Mouse (Mus musculus) bone marrow macrophage, adult 2 months (primary cell): ENCODE measurements around the gene Ehhadh. TPM values are rescaled to one million over a fixed set of nuclear protein-coding genes. Genes with fewer than 3 reads are reported as not detected.

Experiments
- H3K27ac ChIP-seq: 2 replicates; pipeline ENCODE4 v1.5.1; 2012; ENCODE audit warnings: low read depth, low read length; ENCODE audit not compliant: insufficient read depth
- H3K4me1 ChIP-seq: 2 replicates; pipeline ENCODE4 v1.6.1; 2012; ENCODE audit warnings: low read length; ENCODE audit not compliant: control insufficient read depth, insufficient read depth
- H3K4me3 ChIP-seq: 2 replicates; pipeline ENCODE4 v1.5.1; 2012; ENCODE audit warnings: mild to moderate bottlenecking, low read length, moderate library complexity; ENCODE audit not compliant: insufficient read depth
- CTCF ChIP-seq: IDR thresholded peaks from 2 replicates; pipeline ENCODE4 v1.5.1; 2012; ENCODE audit warnings: low read depth, mild to moderate bottlenecking, low read length, moderate library complexity
- POLR2A ChIP-seq: IDR thresholded peaks from 2 replicates; pipeline ENCODE4 v1.6.1; 2012; ENCODE audit warnings: mild to moderate bottlenecking, low read depth, low read length, borderline replicate concordance
- polyA plus RNA-seq: library from polyadenylated mRNA; stranded (reverse); fragments of >200 nt; gene quantifications from 2 replicates; pipeline ENCODE4 v1.2.4, GENCODE M21; 2012; ENCODE audit not compliant: missing spikeins, insufficient read depth, insufficient read length

The Ehhadh gene
- polyA plus RNA-seq, 1 experiment, result 1.6 TPM

DNA sequence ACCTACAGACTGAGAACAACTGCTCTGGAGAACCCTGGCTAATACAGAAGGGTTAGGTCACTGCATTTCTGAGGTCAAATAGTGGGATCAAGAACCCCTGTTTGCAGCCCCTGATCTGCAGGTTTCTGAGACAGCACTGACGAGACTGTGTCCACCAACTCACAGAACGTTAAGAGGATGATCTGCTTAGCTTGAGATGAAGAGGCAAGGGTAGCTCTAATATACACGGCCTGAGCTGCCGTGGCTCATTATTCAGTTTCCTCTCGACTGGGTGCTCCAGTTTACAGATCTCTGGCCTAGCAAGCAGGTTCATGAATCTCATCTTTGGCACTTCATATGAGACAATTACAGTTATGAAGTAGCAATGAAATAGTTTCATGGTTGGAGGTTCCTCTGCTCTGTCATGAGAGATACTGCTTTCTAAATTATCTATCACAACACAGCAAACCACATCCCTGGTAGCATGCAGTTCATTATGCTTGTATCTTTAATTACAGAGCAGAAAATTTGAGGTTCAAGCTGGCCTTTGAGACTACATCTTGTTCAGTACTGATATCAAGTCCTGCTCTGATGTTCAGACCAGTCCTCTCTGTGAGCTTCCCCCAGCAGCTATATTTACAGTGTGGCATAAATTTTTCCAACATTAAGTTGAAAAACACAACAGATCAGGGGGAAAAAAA is 45.3 kb downstream of the Ehhadh start:
- Histone ChIP-seq H3K4me3 (no peak overlapping the region), H3K4me1 (no peaks in the 10 kb centered on the region; the same call in 1 of the 2 replicates), H3K27ac (no peak overlapping the region)
- no peak for TF ChIP-seq CTCF

DNA sequence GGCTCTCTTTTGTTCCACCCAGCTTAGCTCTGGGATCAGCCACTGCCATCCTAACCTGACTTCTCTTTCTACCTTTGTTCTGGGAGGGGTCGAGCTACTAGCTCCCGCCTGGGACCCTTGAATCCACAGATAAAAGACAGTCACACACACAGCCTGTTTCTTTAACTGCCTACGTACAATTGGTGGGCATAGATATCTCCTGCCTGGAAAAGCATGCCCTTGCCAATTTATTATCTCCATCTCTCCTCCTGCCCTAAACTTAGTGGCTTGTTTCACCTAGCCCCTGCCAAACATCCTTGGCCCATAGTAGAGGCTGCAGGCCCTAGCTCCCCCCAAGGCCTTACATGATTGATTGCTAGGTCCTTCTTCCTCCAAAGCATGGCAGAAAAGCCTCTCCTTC is 46.1 kb downstream of the Ehhadh start:
- no peak for TF ChIP-seq POLR2A
- TF ChIP-seq CTCF, result no peak
- no peak overlapping the region for H3K4me3 ChIP-seq
- no peaks in the 10 kb centered on the region; the same call in 1 of the 2 replicates for H3K4me1 ChIP-seq
- no peak overlapping the region for H3K27ac ChIP-seq

- TF ChIP-seq CTCF (no peak), POLR2A (no peak)
- H3K27ac ChIP-seq, result no peak overlapping the region
- no peaks in the 10 kb centered on the region for H3K4me1 ChIP-seq
- no peak overlapping the region for H3K4me3 ChIP-seq
Observed at GRCm38 (mm10) chr16:21735638-21736037, 52.0 kb downstream of the Ehhadh start.

- no peaks in the 10 kb centered on the region; the same call in 1 of the 2 replicates for H3K4me1 ChIP-seq
- TF ChIP-seq POLR2A (no peak), CTCF (0 out of 2 replicates have a peak, but pooled peaks have one; percentile 12)
- no peak overlapping the region for H3K27ac ChIP-seq
- no peak overlapping the region for H3K4me3 ChIP-seq
Observed at GRCm38 (mm10) chr16:21727897-21728364, 59.7 kb downstream of the Ehhadh start.

- no peak for TF ChIP-seq CTCF
- no peak for TF ChIP-seq POLR2A
- Histone ChIP-seq H3K4me3 (no peak overlapping the region), H3K27ac (no peak overlapping the region), H3K4me1 (no peaks in the 10 kb centered on the region; the same call in 1 of the 2 replicates)
Observed at GRCm38 (mm10) chr16:21727421-21727820, 60.2 kb downstream of the Ehhadh start.

DNA sequence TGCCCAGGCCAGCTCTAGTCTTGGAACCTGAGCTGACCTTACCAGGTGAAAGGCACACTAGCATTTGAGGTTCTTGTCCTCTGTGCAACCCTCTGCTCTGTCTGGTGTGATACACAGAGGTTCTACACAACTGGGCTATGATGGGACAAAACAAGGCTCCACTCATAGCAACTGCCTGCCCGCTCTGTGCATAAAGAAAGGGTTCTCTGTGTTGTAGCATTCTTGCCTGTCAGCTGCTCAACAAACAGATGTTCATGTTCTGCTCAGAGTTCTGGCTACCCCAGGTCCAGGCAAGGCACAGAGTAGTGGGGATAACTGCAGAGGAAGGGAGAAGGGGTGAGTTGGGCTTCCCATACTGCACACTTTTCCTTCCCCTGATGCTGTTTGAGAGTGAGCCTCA is 63.3 kb downstream of the Ehhadh start:
- peaks cover 8% of the 10 kb centered on the region for H3K4me1 ChIP-seq
- H3K27ac ChIP-seq, result no peak overlapping the region
- no peak overlapping the region for H3K4me3 ChIP-seq
- no peak for TF ChIP-seq POLR2A

DNA sequence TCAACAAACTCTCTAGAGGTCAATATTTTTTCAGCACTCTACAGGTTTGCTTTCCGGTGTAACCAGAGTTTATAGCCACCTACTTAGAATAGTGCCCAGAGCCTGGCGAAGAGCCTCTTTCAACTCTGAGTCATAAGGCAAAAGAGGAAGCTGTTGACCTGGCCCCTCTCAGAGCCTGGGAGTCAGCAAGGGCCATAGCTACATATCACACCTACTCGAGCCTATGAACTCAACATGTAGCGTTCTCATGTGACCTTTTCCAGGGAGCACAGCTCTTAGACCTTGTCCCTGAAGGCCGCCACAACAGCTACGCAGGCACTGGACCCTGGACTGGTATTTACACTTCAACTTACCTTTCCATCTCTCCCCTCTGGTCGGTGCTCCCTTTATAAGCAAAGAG is 67.8 kb downstream of the Ehhadh start:
- Histone ChIP-seq H3K4me3 (no peak overlapping the region), H3K4me1 (peaks cover 17% of the 10 kb centered on the region), H3K27ac (no peak overlapping the region)
- TF ChIP-seq CTCF, result no peak
- TF ChIP-seq POLR2A, result no peak

GRCm38 (mm10) chr16:21714516-21714915 is 73.1 kb downstream of the Ehhadh start:
- no peak overlapping the region for H3K4me3 ChIP-seq
- no peak overlapping the region for H3K27ac ChIP-seq
- TF ChIP-seq CTCF, result no peak
- no peak for TF ChIP-seq POLR2A
- H3K4me1 ChIP-seq, result peaks cover 14% of the 10 kb centered on the region

Other genes starting within 250 kb of the Ehhadh start
- 24.4 and 27.0 TPM in 2 replicates for gene 2510009E07Rik, start 93.1 kb downstream of the Ehhadh start, polyA plus RNA-seq
- gene Map3k13, start 6.5 kb upstream of the Ehhadh start, polyA plus RNA-seq, result 0.09 TPM in 1 of 2 replicates, not detected in the other
- 12.1 and 12.5 TPM in 2 replicates for gene Tmem41a, start 159.7 kb upstream of the Ehhadh start, polyA plus RNA-seq
- gene Liph, start 207.9 kb upstream of the Ehhadh start, polyA plus RNA-seq, result 0.69 and 0.74 TPM in 2 replicates
- gene Senp2, start 221.7 kb upstream of the Ehhadh start, polyA plus RNA-seq, result 66.7 and 74.9 TPM in 2 replicates